Mouse (Mus musculus): ENCODE measurements around the gene Tmem97. TPM values are rescaled to one million over a fixed set of nuclear protein-coding genes. Genes with fewer than 3 reads are reported as not detected.
A peak's percentile ranks its signal among the peaks of the same experiment; 100 is the strongest.

The Tmem97 gene
- polyA plus RNA-seq, 1 experiment: 14.8 TPM

DNA sequence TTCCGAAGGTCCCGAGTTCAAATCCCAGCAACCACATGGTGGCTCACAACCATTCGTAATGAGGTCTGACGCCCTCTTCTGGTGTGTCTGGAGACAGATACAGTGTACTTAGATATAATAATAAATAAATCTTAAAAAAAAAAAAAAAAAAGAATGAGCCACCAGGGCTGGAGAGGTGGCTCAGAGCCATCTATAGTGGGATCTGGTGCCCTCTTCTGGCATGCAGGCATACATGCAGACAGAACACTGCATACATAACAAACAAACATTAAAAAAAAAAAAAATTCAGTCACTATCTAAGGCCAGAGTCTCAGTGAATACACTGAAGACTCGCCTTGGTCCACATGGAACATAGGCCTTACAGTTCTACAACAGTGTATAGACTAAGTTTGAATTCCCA lies 41.4 kb downstream of the Tmem97 start:
- Histone ChIP-seq H3K27ac (replicated peaks; ENCODE audit: low read depth, low read length) (no peak overlapping the region), H3K4me1 (ENCODE audit: control insufficient read depth, insufficient read depth, insufficient read length, low read length) (no peaks in the 10 kb centered on the region), H3K4me3 (ENCODE audit: insufficient read depth, low read depth, low read length) (no peak overlapping the region)

GRCm38 (mm10) chr11:78505430-78505829 lies 45.1 kb downstream of the Tmem97 start:
- H3K4me3 ChIP-seq (ENCODE audit: insufficient read depth, low read depth, low read length): no peak overlapping the region
- no peaks in the 10 kb centered on the region for H3K4me1 ChIP-seq (ENCODE audit: control insufficient read depth, insufficient read depth, insufficient read length, low read length)
- H3K27ac ChIP-seq (replicated peaks; ENCODE audit: low read depth, low read length): no peak overlapping the region

DNA sequence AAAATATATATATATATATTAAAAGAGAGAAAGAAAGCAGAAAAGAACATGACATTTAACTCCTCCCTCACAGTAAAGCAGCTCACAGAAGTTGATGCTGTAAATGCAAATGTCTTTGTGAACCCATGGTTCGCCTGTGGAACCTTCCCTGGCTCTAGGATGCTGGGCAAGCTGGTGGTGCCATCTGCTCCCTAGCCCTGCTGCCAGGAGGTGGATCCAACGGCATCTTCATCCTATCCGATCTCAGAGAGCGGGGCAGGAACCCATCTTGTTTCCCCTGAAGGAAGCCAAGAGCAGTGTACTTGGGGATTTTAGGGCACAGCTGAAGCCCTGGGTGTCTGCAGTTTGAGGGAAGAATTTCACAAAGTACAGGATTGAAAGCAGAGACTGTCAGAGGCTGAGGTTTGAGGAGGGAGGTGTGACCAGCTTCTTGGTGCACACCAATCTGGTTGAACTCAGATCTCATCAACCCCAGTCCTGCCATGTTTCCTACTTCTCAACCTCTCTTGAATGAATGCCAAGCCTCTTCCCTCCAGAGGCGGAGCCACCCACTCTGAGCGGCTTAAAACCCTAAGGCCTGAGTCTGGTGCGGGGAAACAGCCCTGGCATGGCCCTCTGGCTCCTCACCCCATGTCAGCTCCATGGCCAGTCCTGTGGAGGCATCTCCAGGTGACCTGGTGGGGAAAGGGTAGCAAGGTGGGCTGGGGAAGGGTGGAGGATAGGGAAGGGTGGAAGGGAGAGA lies 47.5 kb downstream of the Tmem97 start, which contains the start of gene Sebox:
Sebox (plus strand) TSS at position 539 of the 742 bp plus-strand sequence.
- Histone ChIP-seq H3K4me3 (ENCODE audit: insufficient read depth, low read depth, low read length) (no peak within 1 kb of the TSS), H3K4me1 (ENCODE audit: control insufficient read depth, insufficient read depth, insufficient read length, low read length) (no peaks in the 10 kb centered on the region), H3K27ac (replicated peaks; ENCODE audit: low read depth, low read length) (no peak within 1 kb of the TSS)

DNA sequence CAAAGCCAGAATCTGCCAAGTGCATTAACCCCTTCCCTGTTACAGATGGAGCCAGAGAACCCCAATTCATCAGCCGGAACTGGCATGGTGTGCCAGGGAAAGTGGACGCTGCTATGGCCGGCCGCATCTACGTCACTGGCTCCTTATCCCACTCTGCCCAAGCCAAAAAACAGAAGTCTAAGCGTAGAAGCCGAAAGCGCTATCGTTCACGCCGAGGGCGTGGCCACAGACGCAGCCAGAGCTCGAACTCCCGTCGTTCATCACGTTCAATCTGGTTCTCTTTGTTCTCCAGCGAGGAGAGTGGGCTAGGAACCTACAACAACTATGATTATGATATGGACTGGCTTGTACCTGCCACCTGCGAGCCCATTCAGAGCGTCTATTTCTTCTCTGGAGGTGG lies 49.0 kb downstream of the Tmem97 start:
- Histone ChIP-seq H3K4me1 (ENCODE audit: control insufficient read depth, insufficient read depth, insufficient read length, low read length) (no peaks in the 10 kb centered on the region), H3K4me3 (ENCODE audit: insufficient read depth, low read depth, low read length) (no peak overlapping the region), H3K27ac (replicated peaks; ENCODE audit: low read depth, low read length) (no peak overlapping the region)

GRCm38 (mm10) chr11:78500623-78501202 lies 49.9 kb downstream of the Tmem97 start:
- Histone ChIP-seq H3K4me1 (ENCODE audit: control insufficient read depth, insufficient read depth, insufficient read length, low read length) (no peaks in the 10 kb centered on the region), H3K27ac (replicated peaks; ENCODE audit: low read depth, low read length) (no peak overlapping the region), H3K4me3 (ENCODE audit: insufficient read depth, low read depth, low read length) (no peak overlapping the region)

- H3K27ac ChIP-seq (replicated peaks; ENCODE audit: low read depth, low read length): no peak overlapping the region
- no peaks in the 10 kb centered on the region for H3K4me1 ChIP-seq (ENCODE audit: control insufficient read depth, insufficient read depth, insufficient read length, low read length)
- H3K4me3 ChIP-seq (ENCODE audit: insufficient read depth, low read depth, low read length): peak overlapping the region; percentile 32
Observed at GRCm38 (mm10) chr11:78499543-78499942, 51.0 kb downstream of the Tmem97 start.

DNA sequence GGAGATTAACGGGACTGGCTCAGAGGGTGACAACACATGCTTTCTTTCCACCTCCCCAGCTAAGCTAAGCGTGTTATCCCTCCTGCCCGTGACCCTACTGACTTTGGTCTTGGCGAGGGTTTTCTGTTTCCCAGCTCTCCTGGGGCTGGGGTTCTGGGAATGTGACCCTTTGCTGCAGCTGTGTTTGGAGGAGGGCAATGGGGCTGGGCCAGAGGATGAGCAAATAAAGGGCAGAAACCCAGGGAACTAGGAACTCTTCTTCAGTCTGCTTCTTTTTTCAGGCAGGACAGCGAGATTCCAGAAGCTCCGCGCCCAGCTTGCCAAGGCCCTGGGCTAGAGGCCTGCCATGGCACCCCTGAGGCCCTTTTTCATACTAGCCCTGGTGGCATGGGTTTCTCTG lies 51.6 kb downstream of the Tmem97 start, which contains the start of gene Vtn:
Vtn (plus strand) TSS at position 88 of the 400 bp plus-strand sequence.
- Histone ChIP-seq H3K4me3 (ENCODE audit: insufficient read depth, low read depth, low read length) (peak within 1 kb of the TSS; percentile 61), H3K4me1 (ENCODE audit: control insufficient read depth, insufficient read depth, insufficient read length, low read length) (no peaks in the 10 kb centered on the region), H3K27ac (replicated peaks; ENCODE audit: low read depth, low read length) (peak within 1 kb of the TSS; percentile 35; the same call in 1 of the 2 replicates)

DNA sequence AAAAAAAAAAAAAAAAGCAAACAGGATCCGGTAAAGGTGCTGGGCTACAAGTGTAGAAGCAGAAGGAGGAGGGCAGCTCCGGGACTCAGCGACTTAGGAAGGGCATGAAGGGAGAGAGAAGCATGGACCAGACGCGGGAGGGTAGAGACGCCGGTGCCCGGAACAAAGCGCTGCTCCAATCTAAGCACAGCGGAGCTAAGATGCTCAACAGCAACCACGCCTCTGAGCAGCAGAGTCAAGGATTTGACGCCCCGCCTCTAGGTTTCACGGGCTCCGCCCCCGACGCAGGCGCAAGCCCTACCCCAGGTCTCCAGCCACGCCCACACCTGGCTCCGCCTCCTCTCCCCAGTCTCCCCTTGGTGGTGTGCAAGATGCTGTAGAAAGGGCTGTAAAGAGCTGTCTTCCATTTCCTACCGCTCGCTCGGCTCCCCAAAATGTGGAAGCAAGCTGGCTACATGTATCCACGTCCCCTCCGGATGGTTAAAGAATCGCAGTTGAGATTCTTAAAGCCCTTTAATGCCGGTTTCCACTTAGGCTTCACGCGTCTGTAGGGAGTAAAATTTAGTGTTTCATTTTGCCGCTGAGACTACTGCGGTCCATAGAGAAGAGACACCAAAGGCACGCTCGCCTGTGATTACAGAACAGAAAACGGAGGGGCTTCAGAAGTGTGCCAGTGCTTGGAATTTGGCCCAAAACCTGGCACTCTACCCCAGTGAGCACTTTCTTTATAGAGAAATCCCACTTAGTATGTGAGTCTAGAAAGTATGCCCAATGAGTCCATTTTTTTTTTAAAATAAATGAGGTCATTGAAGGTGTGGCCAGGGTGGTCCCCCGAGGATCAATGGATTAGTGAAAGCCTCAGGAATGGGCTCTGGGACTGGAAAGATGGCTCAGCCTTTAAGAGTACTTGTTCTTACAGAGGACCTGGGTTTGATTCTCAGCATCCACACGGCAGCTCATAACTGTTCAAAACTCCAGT lies 52.7 kb downstream of the Tmem97 start, which contains the start of gene Sarm1:
Sarm1 (minus strand) TSS at position 211 of the 979 bp plus-strand sequence.
- no peaks in the 10 kb centered on the region for H3K4me1 ChIP-seq (ENCODE audit: control insufficient read depth, insufficient read depth, insufficient read length, low read length)
- H3K4me3 ChIP-seq (ENCODE audit: insufficient read depth, low read depth, low read length): peak within 1 kb of the TSS; percentile 61

GRCm38 (mm10) chr11:78497071-78497541 lies 53.5 kb downstream of the Tmem97 start:
- peak overlapping the region; percentile 44 for H3K4me3 ChIP-seq (ENCODE audit: insufficient read depth, low read depth, low read length)
- H3K4me1 ChIP-seq (ENCODE audit: control insufficient read depth, insufficient read depth, insufficient read length, low read length): no peaks in the 10 kb centered on the region
- H3K27ac ChIP-seq (replicated peaks; ENCODE audit: low read depth, low read length): no peak overlapping the region

More for the DNA sequence above, 52.7 kb downstream of the Tmem97 start, which contains the start of gene Sarm1:
- H3K27ac ChIP-seq (replicated peaks; ENCODE audit: low read depth, low read length): no peak within 1 kb of the TSS

GRCm38 (mm10) chr11:78495904-78496303 lies 54.7 kb downstream of the Tmem97 start:
- Histone ChIP-seq H3K4me1 (ENCODE audit: control insufficient read depth, insufficient read depth, insufficient read length, low read length) (no peaks in the 10 kb centered on the region), H3K27ac (replicated peaks; ENCODE audit: low read depth, low read length) (no peak overlapping the region), H3K4me3 (ENCODE audit: insufficient read depth, low read depth, low read length) (no peak overlapping the region)

Other genes starting within 250 kb of the Tmem97 start
- gene Spag5, start 249.2 kb downstream of the Tmem97 start, polyA plus RNA-seq (2012; ENCODE audit: insufficient read depth, insufficient read length, missing spikeins): 0.29 and 0.87 TPM in 2 replicates
- 1.9 and 2.3 TPM in 2 replicates for gene Aldoc, start 227.8 kb downstream of the Tmem97 start, polyA plus RNA-seq (2012; ENCODE audit: insufficient read depth, insufficient read length, missing spikeins)
- 14.4 and 19.7 TPM in 2 replicates for gene Pigs, start 222.4 kb downstream of the Tmem97 start, polyA plus RNA-seq (2012; ENCODE audit: insufficient read depth, insufficient read length, missing spikeins)
- gene Unc119, start 207.3 kb downstream of the Tmem97 start, polyA plus RNA-seq (2012; ENCODE audit: insufficient read depth, insufficient read length, missing spikeins): 16.9 and 30.7 TPM in 2 replicates
- gene Foxn1, start 164.2 kb downstream of the Tmem97 start, polyA plus RNA-seq (2012; ENCODE audit: insufficient read depth, insufficient read length, missing spikeins): not detected in 2 replicates
- gene Slc13a2, start 128.6 kb downstream of the Tmem97 start, polyA plus RNA-seq (2012; ENCODE audit: insufficient read depth, insufficient read length, missing spikeins): not detected in 2 replicates
- 9.2 and 11.8 TPM in 2 replicates for gene Slc46a1, start 85.1 kb downstream of the Tmem97 start, polyA plus RNA-seq (2012; ENCODE audit: insufficient read depth, insufficient read length, missing spikeins)
- gene Sarm1, start 53.0 kb downstream of the Tmem97 start, polyA plus RNA-seq (2012; ENCODE audit: insufficient read depth, insufficient read length, missing spikeins): not detected in 2 replicates
- gene Vtn, start 51.7 kb downstream of the Tmem97 start, polyA plus RNA-seq (2012; ENCODE audit: insufficient read depth, insufficient read length, missing spikeins): 6.4 and 10.8 TPM in 2 replicates
- not detected in 2 replicates for gene Sebox, start 47.3 kb downstream of the Tmem97 start, polyA plus RNA-seq (2012; ENCODE audit: insufficient read depth, insufficient read length, missing spikeins)
- gene Tmem199, start 38.6 kb downstream of the Tmem97 start, polyA plus RNA-seq (2012; ENCODE audit: insufficient read depth, insufficient read length, missing spikeins): 21.4 and 27.2 TPM in 2 replicates
- gene Poldip2, start 38.6 kb downstream of the Tmem97 start, polyA plus RNA-seq (2012; ENCODE audit: insufficient read depth, insufficient read length, missing spikeins): 190 and 193 TPM in 2 replicates
- gene Tnfaip1, start 14.4 kb downstream of the Tmem97 start, polyA plus RNA-seq (2012; ENCODE audit: insufficient read depth, insufficient read length, missing spikeins): 25.2 and 30.1 TPM in 2 replicates
- gene Ift20, start 14.4 kb downstream of the Tmem97 start, polyA plus RNA-seq (2012; ENCODE audit: insufficient read depth, insufficient read length, missing spikeins): 67.3 and 75.5 TPM in 2 replicates
- 16.8 and 20.5 TPM in 2 replicates for gene Nlk, start 146.6 kb upstream of the Tmem97 start, polyA plus RNA-seq (2012; ENCODE audit: insufficient read depth, insufficient read length, missing spikeins)
- gene Ccnq, start 201.0 kb upstream of the Tmem97 start, polyA plus RNA-seq (2012; ENCODE audit: insufficient read depth, insufficient read length, missing spikeins): 14.9 and 23.2 TPM in 2 replicates

All from brown adipose tissue, adult 24 weeks (tissue).